Mouse (Mus musculus) spleen, postnatal 36 days (tissue): ENCODE measurements at regions not wholly inside any gene's neighbourhood (a gene's known extent, or its start where the extent isn't known, plus 50 kb on each side); places are given as distances from the start of the nearest gene placed in this dataset.

Experiments
- DNase-seq, 2 experiments: peaks; one replicate each; pipeline ENCODE4 v3.0.0; 2022; ENCODE audit warnings: low spot score in 2 of 2, mixed read lengths in 1 of 2

DNA sequence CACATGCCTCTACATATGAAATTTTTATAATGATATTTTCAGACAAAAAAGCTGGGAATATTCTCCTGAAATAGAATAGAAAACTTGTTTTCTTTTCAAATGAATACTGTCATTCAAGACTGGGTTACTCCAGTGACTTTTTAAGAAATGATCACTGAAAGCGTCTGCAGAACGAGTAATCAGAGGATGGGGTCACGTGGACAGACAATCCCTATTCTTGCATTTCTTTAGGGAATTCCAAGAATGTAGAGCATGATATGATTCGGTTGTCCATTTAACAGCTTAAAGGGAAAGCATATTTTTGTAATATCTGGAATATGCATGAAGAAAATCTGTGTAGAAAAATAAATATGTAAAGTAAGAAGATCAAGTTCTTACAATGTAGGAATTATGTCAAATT lies 65.6 kb downstream of the 4933402N22Rik start:
- no peak for DNase-seq

DNA sequence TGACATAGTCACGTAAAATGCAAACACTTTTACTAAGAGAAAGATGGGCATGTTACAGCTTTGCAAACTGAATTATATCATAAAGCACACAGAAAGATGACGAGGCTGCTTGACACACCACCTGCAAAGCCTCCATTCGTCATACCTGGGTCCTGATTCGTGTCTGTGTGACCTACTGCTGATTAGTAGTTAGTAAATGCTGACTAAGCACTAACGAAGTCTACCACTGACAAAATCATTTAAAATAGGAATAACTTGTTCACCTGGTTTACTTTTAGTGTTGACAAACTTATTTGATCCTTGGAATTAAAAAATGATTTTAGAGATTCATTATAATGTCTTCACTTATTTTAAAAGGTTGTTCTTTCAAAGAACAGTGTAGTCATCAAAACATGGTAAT lies 71.3 kb downstream of the 4933402N22Rik start:
- DNase-seq: no peak

DNA sequence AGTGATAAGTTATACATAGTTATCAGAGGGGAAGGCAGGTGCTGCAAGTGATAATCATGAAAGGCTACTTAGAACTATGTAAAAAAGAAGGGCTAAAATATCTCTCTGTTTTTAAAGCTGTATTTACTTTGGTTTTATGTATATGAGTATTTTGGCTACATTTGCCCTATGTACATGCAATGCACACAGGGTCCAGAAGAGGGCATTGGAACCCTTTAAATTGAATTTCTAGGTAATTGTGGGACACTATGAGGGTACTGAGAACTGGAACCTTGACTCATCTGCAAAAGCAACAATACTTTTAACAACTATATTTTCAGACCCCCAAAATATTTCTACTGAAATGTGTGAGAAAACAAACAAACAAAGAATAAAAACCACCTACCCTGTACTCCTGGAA lies 82.9 kb downstream of the 4933402N22Rik start:
- no peak for DNase-seq

DNA sequence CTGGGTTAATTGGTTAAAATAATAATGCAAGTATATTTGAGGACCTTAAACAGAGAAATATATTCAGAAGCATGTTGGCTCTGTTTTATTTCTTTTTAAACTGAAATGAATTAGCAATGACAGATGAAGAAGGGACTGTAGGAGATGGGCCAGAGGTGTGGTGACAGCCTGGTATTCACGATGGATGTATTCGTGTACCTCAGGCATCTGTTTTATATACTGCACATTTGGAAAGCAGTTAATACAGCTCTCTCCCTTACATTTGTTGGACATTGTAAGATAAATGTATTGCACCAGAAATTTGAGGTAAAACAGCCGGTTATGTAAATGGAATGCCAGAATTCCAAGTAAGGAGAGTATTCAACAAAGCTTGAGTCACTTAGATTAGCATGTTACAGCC lies 88.6 kb downstream of the 4933402N22Rik start:
- no peak for DNase-seq

DNA sequence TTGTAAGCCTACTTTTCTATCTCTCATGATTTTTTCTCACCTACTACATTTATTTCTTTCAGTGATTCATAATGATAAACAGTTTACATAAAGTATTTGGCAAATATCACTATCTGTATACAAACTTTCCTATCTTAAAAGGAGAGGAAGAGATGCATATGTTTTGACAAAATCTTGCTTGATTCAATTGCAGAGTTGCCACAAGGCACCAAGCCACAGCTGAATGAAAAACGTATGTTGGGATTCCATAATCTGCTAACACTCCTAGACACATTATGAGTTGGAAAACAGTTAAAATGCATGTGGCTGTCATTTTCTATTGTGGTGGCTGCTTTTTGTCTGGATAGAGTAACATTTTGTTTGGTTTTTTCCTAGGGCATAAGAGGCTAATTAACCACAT lies 98.5 kb downstream of the 4933402N22Rik start:
- DNase-seq: no peak

DNA sequence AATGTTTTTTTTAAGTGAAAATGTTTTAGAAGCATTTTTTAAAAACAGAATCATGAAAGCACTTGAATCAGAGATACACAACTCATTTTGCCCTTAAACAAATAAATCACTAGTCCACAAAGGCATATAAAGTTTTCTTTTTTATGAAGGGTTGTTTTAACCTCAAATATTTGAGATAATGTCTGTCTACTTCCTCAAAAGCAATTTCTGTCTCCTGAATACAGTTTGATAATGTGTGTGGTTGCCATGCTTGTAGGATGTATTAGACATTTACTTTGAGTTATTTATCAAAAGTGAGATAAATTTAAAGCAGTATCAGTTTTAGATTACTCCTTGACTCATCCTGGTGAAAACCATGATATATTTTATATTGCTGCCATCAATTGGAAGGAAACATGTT lies 102.6 kb downstream of the 4933402N22Rik start:
- no peak for DNase-seq

DNA sequence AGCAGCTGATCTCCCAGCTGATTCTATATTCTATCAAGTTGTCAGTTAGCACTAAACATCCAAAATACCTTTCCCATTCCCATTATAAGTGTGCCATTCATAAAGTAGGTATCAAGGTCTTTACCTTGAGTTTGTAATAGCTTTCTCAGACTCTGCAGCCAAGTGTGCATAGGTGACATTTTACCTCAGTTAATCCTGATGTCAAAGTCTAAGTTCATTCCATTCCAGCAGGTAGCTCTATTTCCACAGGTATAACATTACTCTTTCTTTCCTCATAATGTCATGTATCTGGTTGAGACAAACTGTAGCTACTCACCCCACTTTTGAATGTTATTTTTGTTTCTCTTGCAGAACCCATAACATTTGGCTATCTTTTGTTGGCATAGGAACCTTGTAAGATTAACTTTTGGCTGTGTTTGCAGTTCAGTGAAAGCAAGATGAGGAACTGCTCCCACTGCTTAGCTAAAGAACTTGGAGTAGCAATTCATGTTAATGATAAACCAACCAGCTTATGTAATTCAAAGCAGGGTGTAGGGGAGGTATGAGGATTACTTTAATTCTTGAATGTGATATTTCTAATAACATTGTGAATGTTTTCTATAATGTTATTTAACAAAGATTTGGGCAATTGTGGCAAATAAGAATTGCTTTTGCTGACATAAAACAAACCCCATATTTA lies 107.0 kb downstream of the 4933402N22Rik start:
- no peak for DNase-seq

DNA sequence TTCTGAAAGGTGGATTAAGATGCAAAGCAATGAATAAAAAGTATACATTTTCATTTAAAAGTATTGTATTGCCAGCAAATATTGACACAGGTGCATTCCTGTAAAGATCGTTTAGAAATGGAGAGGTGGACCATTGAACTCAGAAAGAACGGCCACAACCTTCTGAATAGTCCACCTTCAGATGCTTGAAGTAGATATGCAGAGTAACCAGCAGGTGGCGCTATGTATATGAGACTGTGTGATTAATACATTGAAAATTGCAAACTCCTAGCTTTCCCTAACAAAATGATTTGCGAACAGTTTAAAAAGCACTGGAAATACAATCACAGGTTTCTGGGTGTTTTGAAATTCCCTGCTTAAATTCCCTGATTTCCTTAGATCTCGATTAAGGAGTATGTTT lies 112.2 kb downstream of the 4933402N22Rik start:
- DNase-seq: peak in 1 of 2 experiments; percentile 2

DNA sequence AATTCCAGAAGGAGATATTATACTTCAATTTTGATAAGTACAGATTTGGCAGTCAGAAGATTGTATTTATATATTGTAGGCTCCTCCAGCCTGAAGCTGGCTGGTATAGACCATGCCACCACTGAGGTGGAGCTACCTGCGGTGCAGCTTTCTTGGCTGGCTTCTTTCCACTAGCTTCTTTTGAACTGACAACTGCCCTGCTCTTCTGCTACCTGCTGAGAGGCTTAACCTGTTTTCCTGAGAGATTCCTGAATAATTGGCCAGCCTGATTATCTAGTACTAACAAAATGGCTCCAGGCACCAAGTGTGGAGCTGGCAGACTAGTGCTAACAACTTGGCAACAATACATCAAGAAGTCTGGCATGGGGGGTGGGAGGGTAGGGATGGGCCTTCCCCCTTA lies 132.0 kb downstream of the 4933402N22Rik start:
- DNase-seq: no peak

DNA sequence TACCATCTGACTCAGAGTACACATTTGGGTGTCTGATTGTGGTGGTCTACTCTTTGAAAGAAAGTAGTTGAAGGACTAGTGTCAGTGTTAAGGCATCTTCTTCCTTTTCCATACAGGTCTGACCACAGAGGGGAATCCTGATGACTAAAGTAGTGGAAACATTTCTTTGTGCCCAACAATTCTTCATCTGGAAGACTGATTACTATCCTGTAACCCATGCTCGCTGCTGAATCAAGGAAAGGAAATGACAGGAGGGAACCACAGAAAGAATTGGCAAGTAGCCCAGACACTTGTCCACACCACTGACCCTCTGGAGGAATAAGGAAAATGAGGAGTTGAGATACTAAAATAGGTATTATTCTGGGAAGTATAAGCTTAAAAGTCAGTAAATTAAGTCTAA lies 162.3 kb downstream of the 4933402N22Rik start:
- DNase-seq: no peak

DNA sequence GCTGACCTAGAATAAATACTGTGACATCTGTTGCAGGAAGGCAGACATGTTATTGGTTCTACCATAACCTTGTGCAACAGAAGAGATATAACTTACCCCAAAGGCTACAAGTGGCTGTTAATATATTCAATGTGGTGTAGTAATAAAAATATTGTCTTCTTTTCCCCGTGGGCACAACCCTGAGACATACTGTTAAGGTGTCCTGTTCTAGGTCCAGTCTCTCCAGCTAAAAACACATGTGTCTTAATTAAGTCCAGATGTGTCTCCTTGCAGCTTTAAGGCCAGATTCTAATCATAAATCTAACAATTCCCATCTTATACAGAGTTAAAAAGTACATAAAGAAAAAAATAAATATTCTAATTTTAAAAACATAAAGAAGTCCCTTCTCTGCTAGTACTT lies 175.8 kb downstream of the 4933402N22Rik start:
- no peak for DNase-seq

DNA sequence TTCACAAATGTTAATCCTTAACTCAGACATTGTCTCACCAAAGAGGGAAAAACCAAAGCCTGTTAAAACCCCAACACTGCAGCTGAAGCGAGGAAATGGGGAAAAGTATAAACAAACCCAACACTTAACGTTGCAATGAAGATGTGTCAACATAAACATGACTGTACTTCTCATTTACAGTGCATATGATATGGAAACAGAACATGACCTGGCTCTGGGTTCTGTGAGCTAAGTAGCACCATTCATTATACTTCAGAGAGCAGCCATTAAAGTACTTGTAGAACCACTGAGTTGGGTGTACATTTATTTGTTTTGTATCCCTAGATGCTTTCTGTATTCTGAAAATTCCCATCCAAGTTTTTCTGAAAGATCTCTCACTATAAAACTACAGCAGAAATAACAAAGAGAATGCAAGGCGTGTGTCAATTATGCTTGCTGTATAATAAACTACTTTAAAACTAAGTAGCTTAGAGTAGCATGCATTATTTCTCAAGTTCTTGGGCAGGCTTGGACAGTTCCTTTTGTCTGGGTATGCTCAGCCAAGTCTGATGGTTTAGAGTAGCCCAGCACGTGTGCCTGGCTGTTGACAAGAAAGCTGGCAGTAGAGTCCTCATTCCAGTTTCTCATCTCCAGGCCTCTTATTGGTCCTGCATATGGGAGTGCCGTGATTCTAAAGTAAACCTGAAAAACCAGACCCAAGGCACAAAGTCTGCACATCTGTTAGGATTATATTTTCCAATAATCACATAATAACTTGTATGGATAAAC lies 198.9 kb downstream of the 4933402N22Rik start:
- DNase-seq: no peak

DNA sequence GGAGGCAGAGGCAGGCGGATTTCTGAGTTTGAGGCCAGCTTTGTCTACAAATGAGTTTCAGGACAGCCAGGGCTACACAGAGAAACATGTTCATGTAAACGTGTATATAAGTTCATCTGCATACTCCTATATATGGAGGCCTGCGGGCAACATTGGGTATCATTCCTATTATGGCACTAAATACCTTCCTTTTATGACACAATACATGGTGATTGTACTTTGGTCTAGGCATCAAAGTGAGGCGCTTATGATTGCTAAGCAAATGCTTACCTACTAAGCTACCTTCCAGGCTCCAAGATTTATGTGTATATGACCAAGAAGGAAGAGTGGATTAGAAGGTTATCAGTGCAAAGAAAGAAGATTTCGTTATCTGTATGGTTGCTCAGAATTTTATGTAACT lies 207.1 kb downstream of the 4933402N22Rik start:
- DNase-seq: no peak

DNA sequence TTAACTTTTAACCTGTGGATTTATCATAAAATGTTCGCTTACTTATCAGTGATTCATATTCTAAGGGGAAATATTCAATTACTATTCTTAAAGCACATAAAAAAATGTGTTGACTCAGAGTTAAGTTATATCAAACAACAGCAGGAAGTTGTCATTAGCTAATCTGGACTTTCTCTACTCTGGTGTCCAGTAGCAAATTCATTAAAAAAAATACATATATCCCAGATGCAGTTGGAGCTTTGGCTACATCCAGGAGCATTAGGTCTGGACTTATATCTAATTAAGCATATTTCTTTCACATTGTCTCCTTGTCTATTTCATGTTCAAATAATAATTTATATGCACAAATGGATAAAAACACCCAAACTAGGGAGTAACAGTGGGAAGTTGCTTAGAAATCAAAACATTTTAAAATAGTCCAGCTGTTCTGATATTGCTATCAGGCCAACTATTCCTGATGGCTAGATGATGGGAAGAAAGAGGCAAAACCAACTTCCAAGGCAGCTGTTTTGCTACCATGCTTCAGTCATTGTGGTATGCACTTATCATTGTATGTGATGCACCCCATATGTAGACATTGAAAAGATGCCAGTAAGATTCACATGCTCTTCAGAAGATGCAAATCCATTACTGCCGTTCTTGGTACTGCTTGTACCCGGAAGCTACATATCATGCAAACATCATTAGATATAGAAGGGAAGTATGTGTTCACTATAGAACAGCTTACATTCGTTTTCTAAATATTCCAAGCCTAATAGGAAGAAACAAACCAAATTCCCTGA lies 209.8 kb downstream of the 4933402N22Rik start:
- DNase-seq: no peak

DNA sequence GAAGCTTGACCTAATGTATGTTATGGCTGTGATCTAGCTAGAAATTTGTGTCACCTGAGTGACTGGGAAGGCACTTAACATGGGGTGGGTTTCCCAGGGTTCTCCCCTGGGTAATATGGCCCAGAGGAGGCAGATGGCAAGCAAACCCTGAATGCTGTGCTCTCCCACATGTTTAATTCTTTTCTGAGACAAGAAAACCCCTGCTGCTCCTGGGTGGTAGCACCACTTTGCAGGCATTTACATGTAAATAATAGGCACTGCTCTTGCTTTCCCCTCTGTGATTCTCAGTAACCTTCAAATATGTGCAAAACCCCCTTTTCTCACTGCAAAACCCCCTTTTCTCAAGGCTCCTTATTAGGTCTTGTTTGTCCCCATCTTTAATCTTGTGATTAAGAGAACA lies 221.1 kb downstream of the 4933402N22Rik start:
- DNase-seq: no peak

DNA sequence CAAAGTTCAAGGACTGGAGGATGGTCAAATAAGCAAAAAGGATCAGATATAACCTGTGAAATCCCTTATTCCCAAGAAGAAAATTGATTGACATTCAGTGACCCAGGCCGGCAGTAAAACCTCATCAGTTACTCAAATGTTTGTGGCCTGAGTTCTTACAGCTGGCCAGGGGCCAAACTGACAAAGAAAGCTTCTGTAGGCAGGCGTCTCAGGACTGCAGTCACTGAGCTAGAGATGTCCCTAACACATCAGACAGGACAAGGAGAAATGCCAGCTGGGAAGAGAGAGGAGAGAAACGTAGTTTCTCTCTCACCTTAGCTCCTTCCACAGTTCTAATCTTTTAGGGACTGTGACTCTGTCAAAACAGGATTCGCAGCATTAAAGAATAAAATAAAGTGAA lies 229.9 kb upstream of the Sema3d start:
- DNase-seq: no peak

DNA sequence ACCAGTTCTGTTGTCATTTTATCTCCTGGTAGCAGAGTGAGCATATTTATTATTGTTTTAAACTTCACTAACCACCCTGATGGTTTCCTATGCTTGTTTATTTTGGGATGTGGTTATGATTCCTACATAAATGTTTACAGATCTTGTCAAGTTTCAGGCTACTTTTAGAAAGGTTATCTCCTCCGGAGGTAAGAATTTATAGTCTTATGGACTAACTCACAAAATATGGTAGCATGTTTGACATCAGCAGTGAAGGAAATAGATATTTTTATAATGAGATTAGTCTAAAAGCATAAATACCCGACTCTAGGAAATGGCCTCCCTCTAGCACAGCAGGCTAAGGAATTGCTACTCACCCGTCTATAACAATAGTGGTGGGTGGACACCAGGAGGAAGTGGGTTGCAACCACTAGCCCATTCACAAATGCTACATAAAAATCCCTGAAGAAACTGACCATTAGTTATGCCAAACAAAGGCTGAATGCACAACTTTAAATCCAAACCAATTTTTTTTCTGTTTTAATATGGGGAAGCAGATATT lies 228.6 kb upstream of the Sema3d start:
- DNase-seq: no peak

DNA sequence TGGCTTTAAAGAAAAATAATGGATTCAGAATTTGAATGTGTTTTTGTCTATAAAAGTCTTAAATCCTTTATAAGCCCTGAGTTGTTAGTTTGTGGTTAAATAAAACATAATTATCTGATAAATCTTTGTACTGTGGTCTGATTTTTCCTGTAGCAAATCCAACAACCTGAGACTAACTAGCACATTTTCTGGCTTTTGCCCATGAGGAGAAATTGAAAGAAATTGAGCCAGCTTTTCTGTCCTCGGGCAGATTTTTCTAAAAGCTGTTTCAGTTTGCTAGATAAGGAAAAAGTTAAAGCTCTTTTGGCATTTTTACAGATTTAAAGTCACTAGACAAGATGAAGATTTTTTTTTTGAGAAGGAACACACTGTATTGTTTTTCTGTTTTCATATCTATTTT lies 191.5 kb upstream of the Sema3d start:
- DNase-seq: no peak

DNA sequence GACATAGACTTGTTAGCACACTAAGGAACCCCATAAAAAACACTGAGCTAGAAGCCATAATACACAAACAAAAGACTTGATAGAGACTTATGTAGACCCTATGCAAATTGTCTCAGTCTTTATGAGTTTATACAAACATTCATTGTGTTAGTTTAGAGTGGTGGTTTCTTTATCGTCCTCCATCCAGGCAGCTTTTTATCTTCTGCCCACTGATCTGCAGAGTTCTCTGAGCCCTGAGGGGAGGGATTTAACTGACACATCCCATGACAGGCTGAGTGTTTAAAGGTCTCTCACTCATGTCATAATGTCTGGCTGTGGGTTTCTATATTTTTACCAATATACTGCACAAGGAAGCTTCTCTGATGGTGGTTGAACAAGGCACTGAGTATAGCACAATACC lies 175.7 kb upstream of the Sema3d start:
- no peak for DNase-seq

DNA sequence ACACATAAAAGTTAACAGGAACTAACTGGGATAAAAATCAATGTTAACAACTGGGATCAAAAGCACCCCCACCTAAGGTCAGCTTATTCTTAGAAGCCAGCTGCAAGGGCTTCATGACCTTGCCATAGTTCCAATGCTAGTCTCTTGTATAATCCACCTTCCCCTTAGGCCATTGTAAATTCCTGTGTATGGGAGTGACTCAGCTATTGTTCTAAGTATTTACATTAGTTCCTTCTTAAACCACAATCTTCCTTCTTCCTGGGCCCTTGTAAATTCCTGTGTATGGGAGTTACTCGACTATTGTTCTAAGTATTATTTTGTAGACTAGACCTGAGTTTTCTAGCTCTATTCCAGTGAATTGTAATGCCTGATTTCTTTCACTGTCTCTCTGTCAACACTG lies 173.6 kb upstream of the Sema3d start:
- no peak for DNase-seq

DNA sequence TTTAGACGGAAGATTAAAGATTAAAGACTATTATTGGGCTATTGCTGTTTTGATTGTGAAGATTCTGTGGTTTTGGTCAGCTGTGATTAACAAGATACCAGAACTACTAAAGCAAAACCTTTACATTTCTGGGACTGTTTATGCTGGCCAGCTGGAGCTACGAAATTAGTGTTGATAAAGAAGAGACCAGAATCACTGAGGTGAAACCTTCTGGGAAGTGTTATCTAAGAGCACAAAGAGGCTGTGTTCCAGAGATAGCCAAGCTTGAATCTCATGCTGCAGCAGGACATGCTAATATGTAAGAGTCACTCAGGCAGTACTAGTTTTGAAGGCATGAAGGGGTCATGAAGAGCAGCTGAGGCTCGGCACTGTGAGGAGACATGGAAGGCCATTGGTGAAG lies 169.7 kb upstream of the Sema3d start:
- DNase-seq: no peak

DNA sequence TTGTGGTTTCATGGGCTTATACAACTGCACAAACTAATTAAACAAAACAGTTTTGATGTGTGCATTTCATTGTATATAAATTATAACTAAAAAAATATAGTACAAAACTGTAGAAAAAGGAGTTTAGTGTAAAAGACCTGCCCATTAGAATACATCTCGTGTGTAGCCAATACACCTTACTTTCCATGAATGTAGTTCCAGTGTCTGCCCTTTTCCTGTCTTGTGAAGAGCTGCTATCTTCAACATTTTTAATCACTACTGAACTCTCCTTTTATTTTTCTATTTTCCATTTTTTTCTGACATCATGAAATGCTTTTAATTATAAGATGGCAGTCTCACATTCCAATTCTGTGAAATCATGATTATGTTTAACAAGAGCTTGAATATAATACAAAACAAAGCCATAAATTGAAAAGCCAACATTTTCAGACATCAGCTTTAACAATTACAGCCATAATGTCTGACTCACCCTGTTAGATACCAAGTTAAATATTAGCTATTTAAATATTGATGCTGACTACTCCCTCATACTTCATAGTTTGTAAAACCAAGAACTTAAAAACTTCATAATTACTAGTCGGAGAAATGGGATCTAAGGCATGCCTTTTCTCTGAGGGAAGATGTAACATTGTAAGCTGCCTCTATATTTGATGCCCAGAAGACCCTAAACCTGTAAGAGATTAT lies 163.6 kb upstream of the Sema3d start:
- DNase-seq: no peak
